Mouse (Mus musculus): Measurements from ENCODE around the gene Npb. TPM values are rescaled to one million over a fixed set of nuclear protein-coding genes. Genes with fewer than 3 reads are reported as not detected.

Npb gene
- polyA plus RNA-seq, 1 experiment from 2014 or later: 0.63 TPM

GRCm38 (mm10) chr11:120625152-120625775, 17.0 kb downstream of the Npb start, which contains the start of gene Sirt7:
TSS of gene Sirt7 (minus strand) at chr11:120625240.
- Histone ChIP-seq H3K27me3 (ENCODE audit: insufficient read depth, poor library complexity, severe bottlenecking) (no peaks in the 10 kb centered on the region), H3K27ac (peak within 1 kb of the TSS; percentile 88), H3K4me3 (peak within 1 kb of the TSS; percentile 93), H3K9me3 (no peaks in the 10 kb centered on the region), H3K4me1 (replicated peaks) (peaks cover 42% of the 10 kb centered on the region), H3K36me3 (peaks cover 72% of the 10 kb centered on the region)
- DNase-seq (ENCODE audit: low spot score): no peak
- WGBS: 22% methylated on average over 5 of the region's 5 CpGs

DNA sequence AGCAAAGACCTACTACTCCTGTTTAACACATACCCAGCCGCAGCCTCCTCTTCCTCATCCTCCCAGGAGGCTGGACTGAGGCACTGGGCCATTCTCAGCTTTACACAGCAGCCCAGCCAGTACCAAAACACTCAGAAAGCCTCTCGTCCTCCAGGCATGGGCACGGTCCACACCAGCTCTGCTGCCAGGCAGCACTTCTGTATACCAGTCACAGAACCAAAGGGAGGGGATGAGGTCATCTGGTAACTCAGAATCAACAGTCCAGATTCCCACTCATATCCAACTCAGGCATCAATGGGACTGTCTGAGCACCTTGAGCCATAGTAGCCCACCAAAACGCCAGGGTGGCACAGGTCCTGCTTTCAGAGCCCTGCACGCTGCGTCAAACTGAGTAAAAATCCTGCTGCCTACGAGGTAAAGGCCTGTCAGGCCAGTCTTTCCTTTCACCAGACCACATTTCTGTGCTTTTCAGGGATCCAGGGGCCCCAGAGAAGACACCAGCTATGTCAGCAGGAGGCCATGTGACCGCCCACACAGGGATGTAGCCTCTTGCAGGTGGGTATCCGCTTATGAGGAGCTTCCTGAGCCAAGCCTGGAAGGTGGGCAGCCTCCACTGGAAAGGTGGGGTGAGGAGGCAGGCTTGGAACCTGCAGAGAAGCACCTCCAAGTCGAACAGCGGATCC, 18.6 kb downstream of the Npb start:
- Histone ChIP-seq H3K4me3 (0 out of 2 replicates have a peak overlapping the region, but pooled peaks have one; percentile 16), H3K27me3 (ENCODE audit: insufficient read depth, poor library complexity, severe bottlenecking) (no peaks in the 10 kb centered on the region), H3K9me3 (no peaks in the 10 kb centered on the region), H3K36me3 (peaks cover 56% of the 10 kb centered on the region), H3K4me1 (replicated peaks) (peaks cover 58% of the 10 kb centered on the region), H3K27ac (no peak overlapping the region)
- no peak for DNase-seq (ENCODE audit: low spot score)
- 93% methylated on average over 11 of the region's 11 CpGs for WGBS

DNA sequence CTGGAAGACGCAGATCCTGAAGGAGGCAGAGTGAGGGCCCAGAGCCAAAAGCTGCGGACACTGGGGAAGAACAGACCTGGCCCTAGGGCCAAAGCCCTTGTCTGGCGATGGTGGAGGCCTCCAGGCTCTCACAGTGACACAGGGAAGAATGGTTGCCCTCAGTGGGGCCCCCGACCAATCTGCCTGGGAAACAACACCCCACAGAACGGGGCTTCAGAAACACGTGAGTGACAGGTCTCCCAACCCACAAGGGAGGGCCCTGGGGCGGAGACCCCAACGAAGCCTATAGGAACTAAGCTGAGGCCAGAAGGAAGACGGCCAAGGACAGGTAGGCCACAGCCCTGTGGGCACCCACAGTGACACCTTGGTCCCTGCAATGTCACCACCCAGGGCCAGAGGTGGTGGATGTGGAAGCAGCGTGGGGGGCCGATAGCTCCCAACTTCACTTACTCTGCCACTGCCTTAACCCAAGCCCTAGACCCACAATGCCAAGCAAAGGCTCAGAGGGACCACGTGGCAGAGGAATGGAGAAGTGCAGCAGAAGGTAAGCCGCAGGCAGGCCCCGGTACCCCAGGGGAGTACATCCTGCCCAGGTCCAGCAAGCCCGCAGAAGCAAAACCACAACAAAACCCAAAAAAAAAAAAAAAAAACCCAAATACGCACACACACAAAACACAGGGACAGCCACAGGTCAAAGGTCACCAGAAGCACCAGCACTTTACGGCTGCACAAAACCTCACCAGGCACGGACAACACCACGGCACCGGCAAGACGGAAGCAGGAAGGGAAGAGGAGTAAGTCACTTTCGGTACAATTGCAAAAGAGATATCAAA, 19.4 kb downstream of the Npb start:
- WGBS: 81% methylated on average over 22 of the region's 22 CpGs
- Histone ChIP-seq H3K4me1 (replicated peaks) (peaks cover 66% of the 10 kb centered on the region), H3K27me3 (ENCODE audit: insufficient read depth, poor library complexity, severe bottlenecking) (no peaks in the 10 kb centered on the region), H3K36me3 (peaks cover 49% of the 10 kb centered on the region), H3K9me3 (no peaks in the 10 kb centered on the region), H3K27ac (no peak overlapping the region), H3K4me3 (0 out of 2 replicates have a peak overlapping the region, but pooled peaks have one; percentile 6)
- no peak for DNase-seq (ENCODE audit: low spot score)

GRCm38 (mm10) chr11:120628601-120629340, 20.5 kb downstream of the Npb start:
- Histone ChIP-seq H3K27me3 (ENCODE audit: insufficient read depth, poor library complexity, severe bottlenecking) (no peaks in the 10 kb centered on the region), H3K4me3 (peak overlapping the region; percentile 96; the same call in 1 of the 2 replicates), H3K27ac (peak overlapping the region; percentile 76; the same call in 1 of the 2 replicates), H3K4me1 (replicated peaks) (peaks cover 63% of the 10 kb centered on the region), H3K9me3 (no peaks in the 10 kb centered on the region), H3K36me3 (peaks cover 41% of the 10 kb centered on the region)
- WGBS: 96% methylated on average over 23 of the region's 23 CpGs
- DNase-seq (ENCODE audit: low spot score): no peak

DNA sequence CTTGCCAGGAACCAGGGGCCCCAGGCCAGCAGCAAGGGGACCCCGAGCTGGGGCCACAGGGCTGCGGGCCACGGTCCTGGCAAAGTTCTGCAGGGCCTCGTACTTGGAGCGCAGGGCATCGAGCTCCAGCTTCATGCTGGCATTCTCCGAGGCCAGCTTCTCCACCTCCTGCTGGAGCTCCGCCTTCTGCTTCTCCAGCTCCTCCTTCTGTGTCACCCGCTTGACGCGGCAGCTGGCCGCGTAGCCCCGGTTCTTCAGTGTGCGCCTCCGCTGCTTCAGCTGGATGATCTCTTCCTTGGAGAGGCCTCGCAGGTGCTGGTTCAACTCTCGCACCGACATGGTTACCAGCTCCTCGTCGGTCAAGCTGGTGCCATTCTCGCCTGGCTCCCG, 21.1 kb downstream of the Npb start:
- H3K36me3 ChIP-seq: peaks cover 41% of the 10 kb centered on the region
- peaks cover 62% of the 10 kb centered on the region for H3K4me1 ChIP-seq (replicated peaks)
- peak overlapping the region; percentile 96 for H3K4me3 ChIP-seq
- H3K27me3 ChIP-seq (ENCODE audit: insufficient read depth, poor library complexity, severe bottlenecking): no peaks in the 10 kb centered on the region
- H3K9me3 ChIP-seq: no peaks in the 10 kb centered on the region
- peak overlapping the region; percentile 76 for H3K27ac ChIP-seq
- no peak for DNase-seq (ENCODE audit: low spot score)
- 75% methylated on average over 23 of the region's 23 CpGs for WGBS

DNA sequence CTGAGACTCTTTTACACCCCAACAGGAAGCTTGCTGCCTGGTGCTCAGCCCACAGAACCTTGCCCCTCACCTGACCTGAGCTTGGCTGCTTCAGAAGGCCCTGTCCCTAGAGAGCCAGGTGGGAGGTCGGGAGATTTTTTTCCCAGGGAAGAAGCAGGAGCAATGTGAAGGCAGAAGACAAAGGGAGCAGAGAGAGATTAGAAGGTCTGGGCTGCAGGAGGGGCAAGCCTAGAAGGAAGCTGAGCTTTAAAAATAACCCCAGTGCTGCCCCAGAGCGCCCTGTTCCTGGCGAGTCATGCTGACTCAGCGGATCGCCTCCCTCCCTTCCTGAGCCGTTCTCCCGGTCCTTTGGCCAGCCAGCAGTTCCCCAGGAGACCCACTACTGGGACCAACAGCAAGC, 21.6 kb downstream of the Npb start:
- Histone ChIP-seq H3K4me3 (peak overlapping the region; percentile 96), H3K4me1 (replicated peaks) (peaks cover 62% of the 10 kb centered on the region), H3K36me3 (peaks cover 41% of the 10 kb centered on the region), H3K9me3 (no peaks in the 10 kb centered on the region), H3K27me3 (ENCODE audit: insufficient read depth, poor library complexity, severe bottlenecking) (no peaks in the 10 kb centered on the region), H3K27ac (peak overlapping the region; percentile 76)
- WGBS: 31% methylated on average over 7 of the region's 7 CpGs
- peak; percentile 19 for DNase-seq (ENCODE audit: low spot score)

- peak overlapping the region; percentile 76 for H3K27ac ChIP-seq
- H3K9me3 ChIP-seq: no peaks in the 10 kb centered on the region
- no peaks in the 10 kb centered on the region for H3K27me3 ChIP-seq (ENCODE audit: insufficient read depth, poor library complexity, severe bottlenecking)
- WGBS: 32% methylated on average over 5 of the region's 5 CpGs
- peak overlapping the region; percentile 96 for H3K4me3 ChIP-seq
- H3K36me3 ChIP-seq: peaks cover 41% of the 10 kb centered on the region
- peaks cover 57% of the 10 kb centered on the region for H3K4me1 ChIP-seq (replicated peaks)
- no peak for DNase-seq (ENCODE audit: low spot score)
Measured at GRCm38 (mm10) chr11:120630401-120630871, 22.2 kb downstream of the Npb start.

GRCm38 (mm10) chr11:120630881-120631725, 22.8 kb downstream of the Npb start:
- no peaks in the 10 kb centered on the region for H3K27me3 ChIP-seq (ENCODE audit: insufficient read depth, poor library complexity, severe bottlenecking)
- peak overlapping the region; percentile 96 for H3K4me3 ChIP-seq
- H3K9me3 ChIP-seq: no peaks in the 10 kb centered on the region
- peaks cover 40% of the 10 kb centered on the region for H3K36me3 ChIP-seq
- H3K4me1 ChIP-seq (replicated peaks): peaks cover 54% of the 10 kb centered on the region
- H3K27ac ChIP-seq: peak overlapping the region; percentile 76
- no peak for DNase-seq (ENCODE audit: low spot score)
- WGBS: 45% methylated on average over 7 of the region's 7 CpGs

DNA sequence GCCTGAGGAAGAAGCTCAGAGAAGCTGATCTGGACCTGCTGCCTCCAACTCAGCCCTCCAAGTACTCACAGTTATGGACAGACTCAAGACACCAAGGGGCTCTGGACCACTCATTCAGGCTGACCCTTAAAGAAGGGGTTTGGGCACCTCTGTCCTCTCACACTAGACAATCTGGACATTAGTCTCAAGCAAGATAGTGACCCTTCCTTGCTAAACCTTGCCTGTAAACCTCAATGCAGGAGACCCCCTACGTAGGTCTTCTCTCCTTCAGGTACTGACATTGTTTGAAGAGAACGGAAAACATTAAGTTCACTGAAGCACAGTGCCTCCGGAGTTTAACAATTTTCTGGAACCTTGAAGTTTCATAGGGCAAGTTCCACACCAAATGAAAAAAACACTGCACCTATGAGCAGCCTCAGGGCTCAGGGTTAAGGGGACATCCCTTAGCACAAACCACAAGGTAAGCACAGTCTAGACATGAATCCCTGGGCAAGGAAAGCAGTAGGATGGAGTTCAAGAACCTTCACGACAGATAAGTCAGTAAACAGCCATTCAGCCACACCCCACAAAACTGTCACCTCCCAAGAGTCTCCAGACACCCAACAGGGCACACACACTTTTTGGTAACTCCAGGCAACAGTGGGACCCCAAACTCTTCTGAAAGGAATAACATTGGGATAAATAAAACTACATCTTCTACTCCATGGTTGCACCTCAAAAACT, 23.6 kb downstream of the Npb start:
- H3K27me3 ChIP-seq (ENCODE audit: insufficient read depth, poor library complexity, severe bottlenecking): no peaks in the 10 kb centered on the region
- 72% methylated on average over 4 of the region's 4 CpGs for WGBS
- H3K36me3 ChIP-seq: peaks cover 32% of the 10 kb centered on the region
- H3K4me3 ChIP-seq: peak overlapping the region; percentile 96
- peaks cover 51% of the 10 kb centered on the region for H3K4me1 ChIP-seq (replicated peaks)
- no peak for DNase-seq (ENCODE audit: low spot score)
- no peaks in the 10 kb centered on the region for H3K9me3 ChIP-seq
- H3K27ac ChIP-seq: peak overlapping the region; percentile 98

GRCm38 (mm10) chr11:120632559-120633519, 24.6 kb downstream of the Npb start:
- DNase-seq (ENCODE audit: low spot score): peak; percentile 72
- Histone ChIP-seq H3K36me3 (peaks cover 22% of the 10 kb centered on the region), H3K27ac (peak overlapping the region; percentile 98), H3K4me1 (replicated peaks) (peaks cover 48% of the 10 kb centered on the region), H3K27me3 (ENCODE audit: insufficient read depth, poor library complexity, severe bottlenecking) (no peaks in the 10 kb centered on the region), H3K9me3 (no peaks in the 10 kb centered on the region), H3K4me3 (peak overlapping the region; percentile 96)
- under 1% methylated on average over 116 of the region's 116 CpGs for WGBS

All from hindbrain, embryonic 10.5 days (tissue).